Mouse (Mus musculus): ENCODE measurements at regions not wholly inside any gene's neighbourhood (a gene's known extent, or its start where the extent isn't known, plus 50 kb on each side); places are given as distances from the start of the nearest gene placed in this dataset.

DNA sequence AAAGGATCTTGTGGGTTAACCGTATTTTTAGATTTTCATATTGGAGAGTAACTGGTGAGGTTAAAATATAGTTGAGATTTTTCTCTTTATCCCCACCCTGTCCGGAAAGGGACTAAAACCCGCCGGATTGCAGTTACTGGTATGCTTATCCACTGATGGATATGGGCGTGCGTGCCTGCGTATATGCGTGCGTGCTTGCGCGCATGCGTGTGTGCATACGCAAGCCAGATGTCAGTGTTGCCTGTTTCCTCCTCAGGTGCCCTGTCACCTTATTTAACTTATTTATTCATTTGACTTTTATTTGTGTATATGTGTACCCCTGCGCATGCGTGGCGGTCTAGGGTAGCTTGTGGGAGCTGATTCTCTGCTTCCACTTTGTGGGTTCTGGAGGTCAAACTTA is 135.2 kb upstream of the Ubr2 start:
- no peaks in the 10 kb centered on the region; the same call in 1 of the 2 replicates for H3K9me3 ChIP-seq (replicated peaks; ENCODE audit: control insufficient read depth, low read length)
- no peak overlapping the region for H3K4me2 ChIP-seq (ENCODE audit: low read depth, low read length)
- 96% methylated on average over 16 of the region's 16 CpGs for WGBS
- 0 out of 2 replicates have a peak, but pooled peaks cover 2% of the 10 kb centered on the region for H3K36me3 ChIP-seq (ENCODE audit: control insufficient read depth, insufficient read depth)
- H3K27ac ChIP-seq (ENCODE audit: low read length): no peak overlapping the region
- H3K27me3 ChIP-seq (ENCODE audit: control insufficient read depth, insufficient read depth, low read length): no peaks in the 10 kb centered on the region
- H3K4me1 ChIP-seq (ENCODE audit: control insufficient read depth, insufficient read depth, low read length): peaks cover 35% of the 10 kb centered on the region
- no peak overlapping the region for H3K9ac ChIP-seq (ENCODE audit: low read length)
- H3K4me3 ChIP-seq (ENCODE audit: low read length): no peak overlapping the region
- no peak for ATAC-seq (replicated peaks; ENCODE audit: extremely low read depth, insufficient read depth, low FRiP score)

DNA sequence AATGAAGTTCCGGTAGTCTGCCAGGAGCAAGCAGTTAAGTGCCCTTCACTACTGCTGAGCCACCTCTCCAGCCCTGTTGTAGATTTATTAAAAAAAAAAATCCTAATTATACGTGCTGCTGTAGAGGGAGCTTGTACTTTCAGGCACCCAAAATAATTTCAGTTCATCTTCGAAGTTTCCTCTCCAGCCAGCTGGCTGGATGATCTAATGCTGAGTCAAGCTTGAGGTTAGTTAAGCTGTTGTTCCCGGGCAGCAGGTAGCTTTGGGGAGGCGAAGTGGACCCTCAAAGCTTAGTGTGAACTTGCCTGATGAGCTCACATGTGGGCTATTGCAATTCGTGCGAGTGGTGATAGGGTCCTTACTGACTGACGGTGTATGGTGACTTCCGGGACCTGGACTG is 134.6 kb upstream of the Ubr2 start:
- peaks cover 35% of the 10 kb centered on the region for H3K4me1 ChIP-seq (ENCODE audit: control insufficient read depth, insufficient read depth, low read length)
- ATAC-seq (replicated peaks; ENCODE audit: extremely low read depth, insufficient read depth, low FRiP score): no peak
- no peak overlapping the region for H3K4me3 ChIP-seq (ENCODE audit: low read length)
- no peaks in the 10 kb centered on the region; the same call in 1 of the 2 replicates for H3K9me3 ChIP-seq (replicated peaks; ENCODE audit: control insufficient read depth, low read length)
- H3K27me3 ChIP-seq (ENCODE audit: control insufficient read depth, insufficient read depth, low read length): no peaks in the 10 kb centered on the region
- H3K9ac ChIP-seq (ENCODE audit: low read length): no peak overlapping the region
- H3K36me3 ChIP-seq (ENCODE audit: control insufficient read depth, insufficient read depth): 0 out of 2 replicates have a peak, but pooled peaks cover 2% of the 10 kb centered on the region
- no peak overlapping the region for H3K4me2 ChIP-seq (ENCODE audit: low read depth, low read length)
- peak overlapping the region; percentile 15; the same call in 1 of the 2 replicates for H3K27ac ChIP-seq (ENCODE audit: low read length)
- WGBS: 71% methylated on average over 9 of the region's 9 CpGs

DNA sequence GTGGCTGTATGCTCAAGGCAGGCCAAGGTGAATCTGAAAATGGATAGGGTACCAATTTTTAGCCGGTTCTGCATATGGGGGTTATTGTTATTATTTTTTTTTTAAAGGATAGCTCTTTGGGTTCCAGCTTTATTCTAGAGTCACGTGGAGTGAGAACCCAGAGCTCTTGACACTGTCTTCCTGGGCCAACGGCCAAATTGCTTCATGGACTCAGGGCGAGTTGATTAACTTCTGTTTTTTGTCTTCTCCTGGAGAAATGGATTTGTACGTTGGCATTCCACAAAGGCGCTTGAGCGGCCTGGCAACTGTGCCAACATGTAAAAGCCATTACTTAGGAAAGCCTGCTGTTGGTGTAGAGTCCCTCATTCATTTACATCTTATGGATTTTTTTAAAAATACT is 134.1 kb upstream of the Ubr2 start:
- 0 out of 2 replicates have a peak, but pooled peaks cover 2% of the 10 kb centered on the region for H3K36me3 ChIP-seq (ENCODE audit: control insufficient read depth, insufficient read depth)
- no peak overlapping the region for H3K9ac ChIP-seq (ENCODE audit: low read length)
- H3K4me3 ChIP-seq (ENCODE audit: low read length): no peak overlapping the region
- H3K27me3 ChIP-seq (ENCODE audit: control insufficient read depth, insufficient read depth, low read length): no peaks in the 10 kb centered on the region
- 31% methylated on average over 7 of the region's 7 CpGs for WGBS
- peaks cover 35% of the 10 kb centered on the region for H3K4me1 ChIP-seq (ENCODE audit: control insufficient read depth, insufficient read depth, low read length)
- H3K9me3 ChIP-seq (replicated peaks; ENCODE audit: control insufficient read depth, low read length): no peaks in the 10 kb centered on the region; the same call in 1 of the 2 replicates
- H3K4me2 ChIP-seq (ENCODE audit: low read depth, low read length): no peak overlapping the region
- no peak for ATAC-seq (replicated peaks; ENCODE audit: extremely low read depth, insufficient read depth, low FRiP score)
- H3K27ac ChIP-seq (ENCODE audit: low read length): peak overlapping the region; percentile 61; the same call in 1 of the 2 replicates

DNA sequence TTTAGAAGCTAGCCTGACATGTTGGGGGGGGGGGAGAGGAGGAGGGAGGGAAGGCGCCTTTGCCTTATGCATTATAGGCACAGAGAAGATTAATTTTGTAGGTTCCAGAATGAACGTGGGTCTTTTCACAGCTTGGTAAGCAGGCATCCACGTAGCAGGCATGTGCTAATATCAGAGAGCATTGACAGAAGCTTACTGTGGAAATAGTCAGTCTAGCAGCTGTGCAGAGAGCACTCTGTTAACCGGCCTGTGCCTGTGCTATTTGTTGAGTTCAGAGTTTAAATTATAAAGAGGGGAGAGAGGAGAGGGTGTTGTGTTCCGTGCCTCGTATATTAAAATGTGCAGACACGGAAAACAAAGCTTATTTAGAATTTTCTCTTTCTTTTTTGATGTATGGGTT is 133.5 kb upstream of the Ubr2 start:
- Histone ChIP-seq H3K4me3 (ENCODE audit: low read length) (no peak overlapping the region), H3K4me2 (ENCODE audit: low read depth, low read length) (0 out of 2 replicates have a peak overlapping the region, but pooled peaks have one; percentile 16)

DNA sequence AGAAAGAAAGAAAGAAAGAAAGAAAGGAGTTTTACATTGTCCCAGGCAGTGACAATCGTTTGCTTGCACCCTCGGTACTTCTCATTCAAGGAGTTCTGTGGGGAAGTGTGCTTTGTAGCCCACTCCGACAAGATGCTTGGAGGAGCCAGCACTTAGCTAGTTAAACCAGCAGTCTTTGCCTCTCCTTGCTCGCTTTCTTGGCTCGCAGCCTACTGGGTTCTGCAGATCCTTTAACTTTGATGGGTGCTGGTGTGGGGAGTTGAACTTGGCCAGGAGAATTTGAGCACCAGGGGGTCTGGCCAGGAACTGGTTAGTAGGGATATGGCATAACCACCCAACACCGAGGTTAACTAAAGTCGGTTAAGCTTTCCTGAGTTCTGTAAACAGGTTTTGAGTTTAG is 132.5 kb upstream of the Ubr2 start:
- no peak overlapping the region for H3K27ac ChIP-seq (ENCODE audit: low read length)
- no peaks in the 10 kb centered on the region for H3K27me3 ChIP-seq (ENCODE audit: control insufficient read depth, insufficient read depth, low read length)
- no peaks in the 10 kb centered on the region; the same call in 1 of the 2 replicates for H3K9me3 ChIP-seq (replicated peaks; ENCODE audit: control insufficient read depth, low read length)
- ATAC-seq (replicated peaks; ENCODE audit: extremely low read depth, insufficient read depth, low FRiP score): no peak
- peak overlapping the region; percentile 94 for H3K4me2 ChIP-seq (ENCODE audit: low read depth, low read length)
- H3K9ac ChIP-seq (ENCODE audit: low read length): peak overlapping the region; percentile 23; the same call in 1 of the 2 replicates
- H3K4me3 ChIP-seq (ENCODE audit: low read length): peak overlapping the region; percentile 72
- H3K4me1 ChIP-seq (ENCODE audit: control insufficient read depth, insufficient read depth, low read length): peaks cover 30% of the 10 kb centered on the region
- WGBS: 23% methylated on average over 7 of the region's 7 CpGs
- 0 out of 2 replicates have a peak, but pooled peaks cover 2% of the 10 kb centered on the region for H3K36me3 ChIP-seq (ENCODE audit: control insufficient read depth, insufficient read depth)

More for the DNA sequence above, 133.5 kb upstream of the Ubr2 start:
- Histone ChIP-seq H3K9ac (ENCODE audit: low read length) (no peak overlapping the region), H3K27me3 (ENCODE audit: control insufficient read depth, insufficient read depth, low read length) (no peaks in the 10 kb centered on the region), H3K36me3 (ENCODE audit: control insufficient read depth, insufficient read depth) (0 out of 2 replicates have a peak, but pooled peaks cover 2% of the 10 kb centered on the region), H3K27ac (ENCODE audit: low read length) (peak overlapping the region; percentile 61), H3K4me1 (ENCODE audit: control insufficient read depth, insufficient read depth, low read length) (peaks cover 35% of the 10 kb centered on the region), H3K9me3 (replicated peaks; ENCODE audit: control insufficient read depth, low read length) (no peaks in the 10 kb centered on the region; the same call in 1 of the 2 replicates)
- 60% methylated on average over 7 of the region's 7 CpGs for WGBS
- ATAC-seq (replicated peaks; ENCODE audit: extremely low read depth, insufficient read depth, low FRiP score): no peak

DNA sequence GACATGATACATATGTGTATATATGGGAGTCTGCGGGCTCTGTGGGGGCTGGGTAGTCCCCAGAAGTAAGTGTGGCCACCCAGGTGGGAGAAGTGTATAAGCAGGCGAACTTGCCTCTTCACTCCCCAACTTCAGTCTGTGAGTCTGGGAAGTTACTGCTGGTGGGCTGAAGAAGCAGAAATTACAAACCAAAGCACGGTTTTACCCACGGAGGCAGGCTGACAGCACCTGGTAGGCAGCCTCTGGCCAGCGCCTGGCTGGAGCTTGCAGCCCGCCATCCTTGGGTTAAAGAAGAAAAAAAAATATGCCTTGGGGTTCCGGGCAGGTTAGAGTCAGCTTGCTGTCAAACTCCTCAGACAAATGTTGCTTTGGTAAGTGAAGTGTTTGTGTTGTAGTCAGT is 131.9 kb upstream of the Ubr2 start:
- Histone ChIP-seq H3K4me3 (ENCODE audit: low read length) (peak overlapping the region; percentile 72), H3K4me2 (ENCODE audit: low read depth, low read length) (peak overlapping the region; percentile 94), H3K4me1 (ENCODE audit: control insufficient read depth, insufficient read depth, low read length) (peaks cover 27% of the 10 kb centered on the region), H3K9me3 (replicated peaks; ENCODE audit: control insufficient read depth, low read length) (no peaks in the 10 kb centered on the region; the same call in 1 of the 2 replicates), H3K36me3 (ENCODE audit: control insufficient read depth, insufficient read depth) (0 out of 2 replicates have a peak, but pooled peaks cover 2% of the 10 kb centered on the region), H3K9ac (ENCODE audit: low read length) (peak overlapping the region; percentile 92), H3K27ac (ENCODE audit: low read length) (peak overlapping the region; percentile 98), H3K27me3 (ENCODE audit: control insufficient read depth, insufficient read depth, low read length) (no peaks in the 10 kb centered on the region)
- no peak for ATAC-seq (replicated peaks; ENCODE audit: extremely low read depth, insufficient read depth, low FRiP score)
- 8% methylated on average over 7 of the region's 7 CpGs for WGBS

DNA sequence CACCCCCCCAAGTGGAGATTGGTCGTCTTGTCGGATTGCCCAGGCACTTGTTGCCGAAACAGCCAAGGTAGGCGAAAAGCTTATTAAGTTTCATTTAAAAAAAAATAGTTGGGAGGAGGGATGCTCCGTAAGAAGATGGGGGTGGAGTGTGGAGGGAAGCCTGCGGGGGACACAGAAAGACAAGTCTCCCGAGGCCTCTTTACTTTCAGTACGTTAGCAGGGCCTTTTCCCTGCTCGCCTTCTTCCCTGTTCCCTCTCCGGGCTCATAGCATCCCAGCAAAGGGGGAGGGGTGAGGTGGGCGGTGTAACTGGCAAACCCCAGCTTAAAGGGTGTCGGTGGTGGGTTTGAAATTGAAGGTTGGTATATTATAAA is 131.5 kb upstream of the Ubr2 start:
- Histone ChIP-seq H3K4me2 (ENCODE audit: low read depth, low read length) (peak overlapping the region; percentile 94), H3K36me3 (ENCODE audit: control insufficient read depth, insufficient read depth) (0 out of 2 replicates have a peak, but pooled peaks cover under 1% of the 10 kb centered on the region), H3K27ac (ENCODE audit: low read length) (peak overlapping the region; percentile 98), H3K9me3 (replicated peaks; ENCODE audit: control insufficient read depth, low read length) (no peaks in the 10 kb centered on the region; the same call in 1 of the 2 replicates), H3K4me1 (ENCODE audit: control insufficient read depth, insufficient read depth, low read length) (peaks cover 27% of the 10 kb centered on the region), H3K27me3 (ENCODE audit: control insufficient read depth, insufficient read depth, low read length) (no peaks in the 10 kb centered on the region), H3K9ac (ENCODE audit: low read length) (peak overlapping the region; percentile 92), H3K4me3 (ENCODE audit: low read length) (peak overlapping the region; percentile 72)
- ATAC-seq (replicated peaks; ENCODE audit: extremely low read depth, insufficient read depth, low FRiP score): no peak
- WGBS: under 1% methylated on average over 12 of the region's 12 CpGs

DNA sequence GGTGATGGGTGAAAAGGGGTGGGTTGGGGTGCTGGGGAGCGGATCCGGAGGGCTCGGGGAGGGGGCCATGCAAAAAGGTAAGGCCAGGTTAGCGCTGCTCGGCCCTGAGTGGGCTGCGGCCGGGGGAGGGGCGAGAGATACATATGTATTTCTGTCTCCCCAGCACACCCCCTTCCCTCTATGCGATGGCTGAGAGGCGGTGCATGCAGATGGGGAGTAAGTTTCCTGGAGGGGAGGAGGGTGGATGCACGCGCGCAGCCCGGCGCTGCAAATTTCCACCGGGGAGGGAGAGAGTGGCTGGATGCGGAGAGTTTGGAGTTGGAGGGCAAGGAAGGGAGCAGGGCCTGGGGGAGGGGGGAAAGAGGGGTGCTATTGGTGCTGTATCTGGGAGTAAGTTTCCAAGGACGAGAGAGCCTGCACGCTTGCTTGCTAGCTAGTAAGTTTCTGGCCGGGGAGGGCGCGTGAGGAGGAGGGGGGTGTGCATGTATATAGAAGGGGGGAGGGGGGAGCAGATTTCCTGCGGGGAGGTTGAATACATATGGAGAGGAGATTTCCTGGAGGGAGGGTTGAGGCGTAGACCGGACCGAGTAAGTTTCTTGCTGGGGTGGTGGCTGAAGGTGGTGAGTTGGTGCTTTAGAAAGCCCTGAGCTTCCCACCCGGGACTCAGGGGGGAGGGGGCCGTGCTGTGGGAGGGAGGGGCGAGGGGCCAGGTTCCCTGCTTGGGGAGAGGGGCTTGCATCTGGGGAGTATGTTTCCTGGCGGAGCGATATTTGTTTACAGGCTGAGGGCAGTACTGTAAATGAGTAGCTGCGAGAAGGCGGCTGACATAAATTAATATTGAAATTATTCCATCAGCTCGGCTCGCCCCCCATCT is 130.8 kb upstream of the Ubr2 start:
- Histone ChIP-seq H3K4me2 (ENCODE audit: low read depth, low read length) (peak overlapping the region; percentile 94), H3K27me3 (ENCODE audit: control insufficient read depth, insufficient read depth, low read length) (no peaks in the 10 kb centered on the region), H3K4me3 (ENCODE audit: low read length) (peak overlapping the region; percentile 72), H3K9ac (ENCODE audit: low read length) (peak overlapping the region; percentile 92), H3K27ac (ENCODE audit: low read length) (peak overlapping the region; percentile 98), H3K4me1 (ENCODE audit: control insufficient read depth, insufficient read depth, low read length) (peaks cover 27% of the 10 kb centered on the region), H3K36me3 (ENCODE audit: control insufficient read depth, insufficient read depth) (no peaks in the 10 kb centered on the region), H3K9me3 (replicated peaks; ENCODE audit: control insufficient read depth, low read length) (no peaks in the 10 kb centered on the region)
- peak; percentile 46 for ATAC-seq (replicated peaks; ENCODE audit: extremely low read depth, insufficient read depth, low FRiP score)
- 1% methylated on average over 35 of the region's 35 CpGs for WGBS
